Mouse (Mus musculus) embryonic facial prominence, embryonic 11.5 days (tissue): Measurements from ENCODE around the gene Wfdc12. TPM values are rescaled to one million over a fixed set of nuclear protein-coding genes. Genes with fewer than 3 reads are reported as not detected.

ENCODE experiments used
- ATAC-seq: fragments of 200-750 bp; cut with Nextera tagmentation; replicated peaks from 2 replicates; pipeline ENCODE4 v1.8.0; 2017; ENCODE audit warnings: low read depth; ENCODE audit not compliant: insufficient number of reproducible peaks, low FRiP score, low TSS enrichment
- DNase-seq: peaks from one replicate; pipeline ENCODE4 v3.0.0-alpha.2; 2015; ENCODE audit warnings: low spot score
- H3K27ac ChIP-seq: fragments of 300-500 bp; sonication (generic); replicated peaks from 2 replicates; pipeline ENCODE4 v1.5.1; 2014; ENCODE audit warnings: mild to moderate bottlenecking, low read depth, low read length, control low read depth
- H3K27me3 ChIP-seq: fragments of 300-500 bp; sonication (generic); 2 replicates; pipeline ENCODE4 v1.6.1; 2014; ENCODE audit warnings: mild to moderate bottlenecking, low read length, moderate library complexity, mixed read lengths; ENCODE audit not compliant: control insufficient read depth, insufficient read depth
- H3K36me3 ChIP-seq: fragments of 300-500 bp; sonication (generic); replicated peaks from 2 replicates; pipeline ENCODE4 v1.6.1; 2014; ENCODE audit warnings: low read depth, mild to moderate bottlenecking, low read length, moderate library complexity, mixed read lengths; ENCODE audit not compliant: control insufficient read depth, insufficient read depth
- H3K4me1 ChIP-seq: fragments of 300-500 bp; sonication (generic); 2 replicates; pipeline ENCODE4 v1.6.1; 2014; ENCODE audit warnings: low read length, mixed read lengths; ENCODE audit not compliant: control insufficient read depth, insufficient read depth
- H3K4me2 ChIP-seq: fragments of 300-500 bp; sonication (generic); 2 replicates; pipeline ENCODE4 v1.6.1; 2014; ENCODE audit warnings: low read depth, mild to moderate bottlenecking, control low read depth, low read length, moderate library complexity
- H3K4me3 ChIP-seq: fragments of 300-500 bp; sonication (generic); 2 replicates; pipeline ENCODE4 v1.5.1; 2014; ENCODE audit warnings: low read depth, low read length, control low read depth
- H3K9ac ChIP-seq: fragments of 300-500 bp; sonication (generic); replicated peaks from 2 replicates; pipeline ENCODE4 v1.6.1; 2014; ENCODE audit warnings: mild to moderate bottlenecking, control low read depth, low read length
- H3K9me3 ChIP-seq: fragments of 300-500 bp; sonication (generic); replicated peaks from 2 replicates; pipeline ENCODE4 v1.6.1; 2016; ENCODE audit warnings: mild to moderate bottlenecking, low read length, inconsistent platforms, mixed read lengths; ENCODE audit not compliant: control insufficient read depth
- WGBS: fragments of 180-500 bp; shearing (Covaris S2); extraction: QIAGEN DNeasy Blood & Tissue Kit; methylation state at CpG from one replicate; pipeline ENCODE4 v1.1.7; 2014; 5-methylcytosine and 5-hydroxymethylcytosine counted together
- polyA plus RNA-seq: library from polyadenylated mRNA; unstranded; fragments of >200 nt; fragmentation: Nextera tagmentation; extraction: Ambion mirVana; gene quantifications from 2 replicates; pipeline ENCODE4 v1.2.1, GENCODE M21; 2014

The Wfdc12 gene
- not detected in 2 replicates for polyA plus RNA-seq

GRCm38 (mm10) chr2:164190576-164190975 lies at the start of gene Wfdc12:
Gene Wfdc12, minus strand, starts transcription at chr2:164190608.
- H3K9ac ChIP-seq = no peak within 1 kb of the TSS
- no peaks in the 10 kb centered on the region for H3K27me3 ChIP-seq
- DNase-seq (no peak), ATAC-seq (no peak)
- no peaks in the 10 kb centered on the region for H3K4me1 ChIP-seq
- WGBS = 86% methylated on average over 6 of the region's 6 CpGs
- no peak within 1 kb of the TSS for H3K4me2 ChIP-seq
- H3K9me3 ChIP-seq = no peaks in the 10 kb centered on the region
- H3K27ac ChIP-seq = no peak within 1 kb of the TSS
- H3K36me3 ChIP-seq = no peaks in the 10 kb centered on the region
- no peak within 1 kb of the TSS for H3K4me3 ChIP-seq

DNA sequence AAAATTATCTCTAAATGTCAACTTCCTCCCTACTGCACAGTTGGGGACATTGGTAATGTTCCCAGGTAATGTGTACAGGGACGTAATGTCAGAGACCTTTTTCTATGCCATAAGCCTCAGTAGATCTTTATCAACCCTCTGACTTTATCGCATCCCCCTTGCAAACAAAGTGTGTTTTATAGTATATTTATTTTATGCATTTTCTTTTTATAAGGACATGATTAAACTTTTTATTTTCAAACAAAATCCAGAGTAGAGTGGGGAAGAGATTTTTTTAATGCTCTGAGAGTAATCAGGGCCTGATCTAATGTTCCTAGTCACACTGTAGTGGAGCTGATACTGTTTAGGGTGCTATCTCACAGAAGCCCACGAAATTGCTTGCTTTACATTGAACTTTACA lies 48.0 kb upstream of the Wfdc12 start, which contains the start of gene Svs2:
Gene Svs2, minus strand, starts transcription at position 101 of the 400 bp plus-strand sequence.
- Histone ChIP-seq H3K9me3 (no peaks in the 10 kb centered on the region), H3K4me3 (no peak within 1 kb of the TSS), H3K4me2 (no peak within 1 kb of the TSS), H3K27ac (no peak within 1 kb of the TSS), H3K4me1 (no peaks in the 10 kb centered on the region), H3K27me3 (no peaks in the 10 kb centered on the region), H3K36me3 (no peaks in the 10 kb centered on the region), H3K9ac (no peak within 1 kb of the TSS)
- no peak for DNase-seq
- 82% methylated on average over 3 of the region's 3 CpGs for WGBS
- ATAC-seq = no peak

GRCm38 (mm10) chr2:164232671-164233070 lies 42.3 kb upstream of the Wfdc12 start:
- Histone ChIP-seq H3K9me3 (no peaks in the 10 kb centered on the region), H3K4me1 (no peaks in the 10 kb centered on the region), H3K4me3 (no peak overlapping the region), H3K27ac (no peak overlapping the region), H3K9ac (no peak overlapping the region), H3K36me3 (no peaks in the 10 kb centered on the region), H3K4me2 (no peak overlapping the region), H3K27me3 (no peaks in the 10 kb centered on the region)
- DNase-seq (no peak), ATAC-seq (no peak)
- WGBS = 89% methylated on average over 8 of the region's 8 CpGs

DNA sequence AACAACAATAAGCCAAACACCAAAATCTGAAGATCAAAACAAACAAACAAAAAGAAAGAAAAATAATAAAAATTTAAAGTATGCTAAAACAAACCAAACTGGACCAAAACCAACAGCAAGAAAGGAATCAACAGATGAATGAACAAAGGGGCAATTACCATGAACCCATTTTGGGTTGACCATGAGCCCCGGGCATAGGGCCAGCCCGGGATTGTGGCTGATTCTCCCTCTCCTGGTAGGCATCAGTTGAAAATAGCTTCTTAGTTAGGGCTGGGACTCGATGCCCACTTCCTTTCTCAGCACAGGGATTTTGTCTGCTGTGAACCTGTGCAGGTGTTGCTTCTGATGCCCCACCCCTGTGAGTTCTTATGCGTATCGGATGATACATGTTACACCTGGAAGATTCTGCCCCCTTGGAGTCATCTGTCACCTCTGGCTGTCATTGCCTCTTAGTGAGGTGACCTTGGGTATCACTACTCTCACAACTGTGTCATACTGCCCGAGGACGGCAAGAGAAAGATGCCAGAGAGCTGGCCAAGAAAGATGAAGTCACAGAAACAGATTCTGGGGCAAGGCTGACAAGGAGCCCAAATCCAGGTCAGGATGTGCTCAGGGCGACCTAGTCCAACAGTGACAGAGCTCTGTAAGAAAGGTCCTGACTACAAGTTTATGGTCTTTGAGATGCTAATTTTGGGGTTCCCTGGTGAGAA lies 38.1 kb upstream of the Wfdc12 start:
- Histone ChIP-seq H3K9ac (no peak overlapping the region), H3K4me3 (no peak overlapping the region), H3K27me3 (no peaks in the 10 kb centered on the region), H3K27ac (no peak overlapping the region), H3K4me1 (no peaks in the 10 kb centered on the region), H3K36me3 (no peaks in the 10 kb centered on the region), H3K4me2 (no peak overlapping the region), H3K9me3 (no peaks in the 10 kb centered on the region)
- 87% methylated on average over 8 of the region's 8 CpGs for WGBS
- ATAC-seq = no peak
- DNase-seq = no peak

GRCm38 (mm10) chr2:164221522-164221921 lies 31.1 kb upstream of the Wfdc12 start, which contains the start of gene Wfdc15b:
Gene Wfdc15b, minus strand, starts transcription at chr2:164221660.
- Histone ChIP-seq H3K36me3 (no peaks in the 10 kb centered on the region), H3K4me3 (no peak within 1 kb of the TSS), H3K9me3 (no peaks in the 10 kb centered on the region), H3K9ac (no peak within 1 kb of the TSS), H3K27me3 (no peaks in the 10 kb centered on the region), H3K4me2 (no peak within 1 kb of the TSS), H3K4me1 (no peaks in the 10 kb centered on the region), H3K27ac (no peak within 1 kb of the TSS)
- ATAC-seq = no peak
- WGBS = 75% methylated on average over 11 of the region's 11 CpGs
- DNase-seq = no peak

DNA sequence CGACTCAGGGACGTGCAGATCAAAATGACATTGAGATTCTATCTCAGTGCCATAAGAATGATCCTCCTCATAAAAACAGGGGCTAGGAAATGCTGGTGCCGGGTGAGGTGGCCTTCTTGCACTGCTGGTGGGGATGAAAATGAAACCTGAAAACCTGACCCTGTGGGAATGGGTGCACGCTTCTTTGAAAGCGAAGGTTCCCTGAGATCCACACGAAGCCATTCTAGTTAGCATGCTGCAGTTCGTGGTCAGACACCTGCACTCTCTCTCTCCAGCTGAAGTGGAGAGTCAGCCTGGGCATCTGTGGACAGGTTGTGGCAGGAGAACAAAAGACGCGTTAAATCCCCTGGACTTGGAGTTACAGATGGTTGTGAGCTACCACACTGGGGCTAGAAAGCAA lies 28.9 kb upstream of the Wfdc12 start:
- Histone ChIP-seq H3K9ac (no peak overlapping the region), H3K4me3 (no peak overlapping the region), H3K36me3 (no peaks in the 10 kb centered on the region), H3K27ac (no peak overlapping the region), H3K9me3 (no peaks in the 10 kb centered on the region), H3K27me3 (no peaks in the 10 kb centered on the region), H3K4me1 (no peaks in the 10 kb centered on the region), H3K4me2 (no peak overlapping the region)
- no peak for ATAC-seq
- 80% methylated on average over 9 of the region's 9 CpGs for WGBS
- DNase-seq = no peak

DNA sequence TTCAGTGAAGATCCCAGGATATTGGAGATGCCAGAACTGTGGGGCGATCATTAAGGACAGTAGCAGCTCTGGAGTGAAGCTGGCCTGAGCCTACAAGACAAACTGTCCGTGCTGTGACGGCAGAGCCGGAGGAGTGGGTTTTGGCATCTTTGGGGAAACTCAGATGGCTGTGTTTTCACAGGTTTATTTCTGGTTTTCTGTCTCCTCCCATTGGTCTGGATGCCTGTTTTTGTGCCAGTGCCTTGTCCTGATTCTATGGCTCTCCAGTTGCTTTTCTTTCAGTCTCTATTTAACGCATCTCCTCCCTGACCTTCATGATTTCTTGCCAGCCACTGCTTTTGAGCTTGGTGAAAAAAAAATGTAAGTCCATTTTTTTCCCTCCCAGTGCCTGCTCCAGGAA lies 22.3 kb upstream of the Wfdc12 start:
- H3K4me2 ChIP-seq = no peak overlapping the region
- no peaks in the 10 kb centered on the region for H3K36me3 ChIP-seq
- H3K4me3 ChIP-seq = no peak overlapping the region
- H3K9ac ChIP-seq = no peak overlapping the region
- no peak for DNase-seq
- no peak overlapping the region for H3K27ac ChIP-seq
- H3K4me1 ChIP-seq = no peaks in the 10 kb centered on the region
- H3K9me3 ChIP-seq = no peaks in the 10 kb centered on the region
- no peaks in the 10 kb centered on the region for H3K27me3 ChIP-seq
- ATAC-seq = no peak
- WGBS = 87% methylated on average over 5 of the region's 5 CpGs

GRCm38 (mm10) chr2:164210892-164211291 lies 20.5 kb upstream of the Wfdc12 start:
- H3K27me3 ChIP-seq = no peaks in the 10 kb centered on the region
- H3K9ac ChIP-seq = no peak overlapping the region
- H3K4me3 ChIP-seq = no peak overlapping the region
- ATAC-seq (no peak), DNase-seq (no peak)
- no peaks in the 10 kb centered on the region for H3K9me3 ChIP-seq
- no peaks in the 10 kb centered on the region for H3K4me1 ChIP-seq
- H3K36me3 ChIP-seq = no peaks in the 10 kb centered on the region
- H3K4me2 ChIP-seq = no peak overlapping the region
- WGBS = 91% methylated on average over 4 of the region's 4 CpGs
- H3K27ac ChIP-seq = no peak overlapping the region
